In genomic region chr9:112137820-112138219, GRCm38 (mm10) we compare ENCODE assay signal across 18 mouse cellular contexts.
DNase-seq lines count a peak whose midpoint lies in the region; ATAC-seq lines count a peak whose summit lies in the region.
"Had no signal": no experiment of that assay in that cellular context is flagged by ENCODE, and none has a peak within 500 bp of the region (broad histone marks: within the 10 kb centered on the region; RNA-seq: fewer than 3 reads in every experiment).

No protein-coding gene starts in this region.

- H3K36me3 ChIP-seq in liver, embryonic 11.5 days (ENCODE audit: control insufficient read depth, insufficient read depth, low read length) = no peaks in the 10 kb centered on the region
- H3K36me3 ChIP-seq in liver, embryonic 12.5 days = no peaks in the 10 kb centered on the region
- no peaks in the 10 kb centered on the region for H3K36me3 ChIP-seq in lung, embryonic 16.5 days (ENCODE audit: control insufficient read depth, insufficient read depth, low read length)
- no peaks in the 10 kb centered on the region for H3K36me3 ChIP-seq in stomach, embryonic 16.5 days (ENCODE audit: control insufficient read depth, insufficient read depth, low read length)
- peaks cover 6% of the 10 kb centered on the region; the same call in 1 of the 2 replicates for H3K36me3 ChIP-seq in forebrain, embryonic 16.5 days (ENCODE audit: control insufficient read depth, insufficient read depth)
- H3K36me3 ChIP-seq: embryonic facial prominence, embryonic 10.5 days; heart, embryonic 12.5 days had no signal

- 0 out of 2 replicates have a peak, but pooled peaks have one; percentile 39 for ATAC-seq in liver, embryonic 11.5 days (replicated peaks; ENCODE audit: low FRiP score)
- no peak for ATAC-seq in liver, embryonic 12.5 days
- peak; percentile 78 for ATAC-seq in lung, embryonic 16.5 days (ENCODE audit: low read depth)
- peak; percentile 25; the same call in 1 of the 2 replicates for ATAC-seq in stomach, embryonic 16.5 days (ENCODE audit: insufficient read depth, low FRiP score)
- no peak for ATAC-seq in forebrain, embryonic 16.5 days
- ATAC-seq: forebrain, embryonic 14.5 days had no signal

- no peak for DNase-seq in liver, embryonic 11.5 days (ENCODE audit: low spot score)
- DNase-seq in lung, postnatal 10 days = no peak
- DNase-seq in lung, postnatal 36 days = peak; percentile 11
- DNase-seq in thymus, postnatal 0 days (ENCODE audit: low spot score) = no peak
- DNase-seq: adrenal gland, adult 8-10 months; adrenal gland, postnatal 36 days; cerebellum, adult 2 months; cerebellum, postnatal 10 days; gastrocnemius, postnatal 10 days; heart, postnatal 36 days had no signal

- no peak overlapping the region for H3K4me3 ChIP-seq in liver, embryonic 11.5 days (ENCODE audit: low read depth, low read length)
- no peak overlapping the region for H3K4me3 ChIP-seq in liver, embryonic 12.5 days
- no peak overlapping the region for H3K4me3 ChIP-seq in lung, embryonic 16.5 days (ENCODE audit: low read length)
- no peak overlapping the region for H3K4me3 ChIP-seq in stomach, embryonic 16.5 days (replicated peaks; ENCODE audit: low read length)
- no peak overlapping the region for H3K4me3 ChIP-seq in forebrain, embryonic 16.5 days (replicated peaks; ENCODE audit: low read length)
- H3K4me3 ChIP-seq: embryonic facial prominence, embryonic 10.5 days; heart, embryonic 12.5 days; hindbrain, embryonic 15.5 days had no signal

- no peak overlapping the region for H3K9ac ChIP-seq in liver, embryonic 11.5 days (ENCODE audit: low read depth, low read length)
- H3K9ac ChIP-seq in liver, embryonic 12.5 days = no peak overlapping the region
- H3K9ac ChIP-seq in lung, embryonic 16.5 days (ENCODE audit: low read length) = no peak overlapping the region
- H3K9ac ChIP-seq in stomach, embryonic 16.5 days (ENCODE audit: low read length) = no peak overlapping the region
- H3K9ac ChIP-seq in forebrain, embryonic 16.5 days (replicated peaks; ENCODE audit: low read depth, low read length) = no peak overlapping the region
- H3K9ac ChIP-seq: heart, embryonic 12.5 days; hindbrain, embryonic 15.5 days had no signal

- H3K27ac ChIP-seq in liver, embryonic 11.5 days (ENCODE audit: low read depth, low read length) = no peak overlapping the region
- no peak overlapping the region for H3K27ac ChIP-seq in liver, embryonic 12.5 days
- H3K27ac ChIP-seq in lung, embryonic 16.5 days (ENCODE audit: low read length) = no peak overlapping the region
- no peak overlapping the region for H3K27ac ChIP-seq in stomach, embryonic 16.5 days (ENCODE audit: low read length)
- no peak overlapping the region for H3K27ac ChIP-seq in forebrain, embryonic 16.5 days (ENCODE audit: low read length)
- H3K27ac ChIP-seq: embryonic facial prominence, embryonic 10.5 days; hindbrain, embryonic 15.5 days had no signal

- H3K27me3 ChIP-seq in liver, embryonic 11.5 days (replicated peaks; ENCODE audit: control insufficient read depth, insufficient read depth, low read length) = no peaks in the 10 kb centered on the region
- no peaks in the 10 kb centered on the region for H3K27me3 ChIP-seq in liver, embryonic 12.5 days (replicated peaks)
- H3K27me3 ChIP-seq in lung, embryonic 16.5 days (ENCODE audit: control insufficient read depth, insufficient read depth, low read depth, low read length) = no peaks in the 10 kb centered on the region; the same call in none of the 2 replicates
- no peaks in the 10 kb centered on the region for H3K27me3 ChIP-seq in stomach, embryonic 16.5 days (ENCODE audit: control insufficient read depth, insufficient read depth, low read length)
- no peaks in the 10 kb centered on the region for H3K27me3 ChIP-seq in forebrain, embryonic 16.5 days (replicated peaks; ENCODE audit: control insufficient read depth, insufficient read depth, low read length)
- H3K27me3 ChIP-seq: hindbrain, embryonic 15.5 days had no signal

- no peaks in the 10 kb centered on the region for H3K4me1 ChIP-seq in liver, embryonic 11.5 days (replicated peaks; ENCODE audit: control insufficient read depth, insufficient read depth, low read length)
- H3K4me1 ChIP-seq in liver, embryonic 12.5 days = no peaks in the 10 kb centered on the region
- no peaks in the 10 kb centered on the region for H3K4me1 ChIP-seq in lung, embryonic 16.5 days (replicated peaks; ENCODE audit: control insufficient read depth, insufficient read depth, low read length)
- H3K4me1 ChIP-seq in stomach, embryonic 16.5 days (ENCODE audit: control insufficient read depth, insufficient read depth, low read length) = no peaks in the 10 kb centered on the region
- H3K4me1 ChIP-seq in forebrain, embryonic 16.5 days (replicated peaks; ENCODE audit: control insufficient read depth, insufficient read depth, low read length) = no peaks in the 10 kb centered on the region
- H3K4me1 ChIP-seq: embryonic facial prominence, embryonic 10.5 days; heart, embryonic 12.5 days; hindbrain, embryonic 15.5 days had no signal

- no peak overlapping the region for H3K4me2 ChIP-seq in liver, embryonic 11.5 days
- H3K4me2 ChIP-seq in liver, embryonic 12.5 days = no peak overlapping the region
- H3K4me2 ChIP-seq in lung, embryonic 16.5 days (ENCODE audit: low read depth, low read length) = no peak overlapping the region
- H3K4me2 ChIP-seq in stomach, embryonic 16.5 days (ENCODE audit: low read depth, low read length) = no peak overlapping the region
- no peak overlapping the region for H3K4me2 ChIP-seq in forebrain, embryonic 16.5 days (ENCODE audit: low read length)
- H3K4me2 ChIP-seq: heart, embryonic 12.5 days; hindbrain, embryonic 15.5 days had no signal

- no peaks in the 10 kb centered on the region for H3K9me3 ChIP-seq in liver, embryonic 11.5 days (ENCODE audit: control insufficient read depth, low read length)
- no peaks in the 10 kb centered on the region for H3K9me3 ChIP-seq in liver, embryonic 12.5 days (replicated peaks)
- H3K9me3 ChIP-seq in lung, embryonic 16.5 days (ENCODE audit: control insufficient read depth, low read length) = no peaks in the 10 kb centered on the region
- no peaks in the 10 kb centered on the region for H3K9me3 ChIP-seq in stomach, embryonic 16.5 days (replicated peaks; ENCODE audit: control insufficient read depth, low read length)
- H3K9me3 ChIP-seq in forebrain, embryonic 16.5 days (ENCODE audit: control insufficient read depth, low read length) = no peaks in the 10 kb centered on the region
- H3K9me3 ChIP-seq: embryonic facial prominence, embryonic 10.5 days; heart, embryonic 12.5 days; hindbrain, embryonic 15.5 days had no signal

Comparison
In these comparisons a context has a peak if more than half of its experiments do, and no peak if none do; other contexts are left out.
1. ATAC-seq: peak in liver, embryonic 11.5 days (single experiment), lung, embryonic 16.5 days (single experiment) and stomach, embryonic 16.5 days (single experiment); none in liver, embryonic 12.5 days (single experiment) and forebrain, embryonic 16.5 days (single experiment).